Mouse (Mus musculus) adrenal gland, postnatal 10 days (tissue): ENCODE data around the gene Itgav. TPM values are rescaled to one million over a fixed set of nuclear protein-coding genes. Genes with fewer than 3 reads are reported as not detected.

Experiments
- DNase-seq: peaks from one replicate; pipeline ENCODE4 v3.0.0; 2021; ENCODE audit warnings: mixed read lengths
- total RNA-seq, 2 experiments: library from RNA; stranded (reverse); gene quantifications; 2 replicates each; pipeline ENCODE4 v1.2.3; 2021

Itgav gene
- total RNA-seq, 2 experiments from 2014 or later: 72.8 to 77.2 TPM

GRCm38 (mm10) chr2:83745257-83745656 is 21.1 kb downstream of the Itgav start:
- DNase-seq: no peak

GRCm38 (mm10) chr2:83748581-83749118 is 24.5 kb downstream of the Itgav start:
- DNase-seq: no peak

- no peak for DNase-seq
Measured at GRCm38 (mm10) chr2:83753008-83753407, 28.8 kb downstream of the Itgav start.

GRCm38 (mm10) chr2:83754306-83754837 is 30.2 kb downstream of the Itgav start:
- no peak for DNase-seq

- DNase-seq: no peak
Measured at GRCm38 (mm10) chr2:83758606-83759215, 34.5 kb downstream of the Itgav start.

GRCm38 (mm10) chr2:83759216-83759648 is 35.0 kb downstream of the Itgav start:
- no peak for DNase-seq

- DNase-seq: no peak
Measured at GRCm38 (mm10) chr2:83759667-83760066, 35.5 kb downstream of the Itgav start.

- no peak for DNase-seq
Measured at GRCm38 (mm10) chr2:83760112-83760511, 35.9 kb downstream of the Itgav start.

- DNase-seq: no peak
Measured at GRCm38 (mm10) chr2:83761506-83761905, 37.3 kb downstream of the Itgav start.

- DNase-seq: no peak
Measured at GRCm38 (mm10) chr2:83762106-83762855, 38.1 kb downstream of the Itgav start.

- no peak for DNase-seq
Measured at GRCm38 (mm10) chr2:83766058-83766457, 41.9 kb downstream of the Itgav start.

- DNase-seq: no peak
Measured at GRCm38 (mm10) chr2:83766878-83767277, 42.7 kb downstream of the Itgav start.

GRCm38 (mm10) chr2:83768311-83769047 is 44.3 kb downstream of the Itgav start:
- DNase-seq: no peak

- peak; percentile 71 for DNase-seq
Measured at GRCm38 (mm10) chr2:83771155-83771812, 47.1 kb downstream of the Itgav start.

- DNase-seq: no peak
Measured at GRCm38 (mm10) chr2:83791330-83792073, 67.3 kb downstream of the Itgav start.

- no peak for DNase-seq
Measured at GRCm38 (mm10) chr2:83792102-83792501, 67.9 kb downstream of the Itgav start.

GRCm38 (mm10) chr2:83795766-83796165 is 71.6 kb downstream of the Itgav start:
- no peak for DNase-seq

GRCm38 (mm10) chr2:83797902-83798497 is 73.8 kb downstream of the Itgav start:
- no peak for DNase-seq

- peak; percentile 77 for DNase-seq
Measured at GRCm38 (mm10) chr2:83812483-83813272, 88.5 kb downstream of the Itgav start, which contains the start of gene Fam171b. Fam171b (plus strand) TSS chr2:83812636.
